Mouse (Mus musculus): ENCODE measurements around the gene Cblc. TPM values are rescaled to one million over a fixed set of nuclear protein-coding genes. Genes with fewer than 3 reads are reported as not detected.
A peak's percentile ranks its signal among the peaks of the same experiment; 100 is the strongest.

The Cblc gene
- polyA plus RNA-seq, 2 experiments = 5.9 to 8.6 TPM

DNA sequence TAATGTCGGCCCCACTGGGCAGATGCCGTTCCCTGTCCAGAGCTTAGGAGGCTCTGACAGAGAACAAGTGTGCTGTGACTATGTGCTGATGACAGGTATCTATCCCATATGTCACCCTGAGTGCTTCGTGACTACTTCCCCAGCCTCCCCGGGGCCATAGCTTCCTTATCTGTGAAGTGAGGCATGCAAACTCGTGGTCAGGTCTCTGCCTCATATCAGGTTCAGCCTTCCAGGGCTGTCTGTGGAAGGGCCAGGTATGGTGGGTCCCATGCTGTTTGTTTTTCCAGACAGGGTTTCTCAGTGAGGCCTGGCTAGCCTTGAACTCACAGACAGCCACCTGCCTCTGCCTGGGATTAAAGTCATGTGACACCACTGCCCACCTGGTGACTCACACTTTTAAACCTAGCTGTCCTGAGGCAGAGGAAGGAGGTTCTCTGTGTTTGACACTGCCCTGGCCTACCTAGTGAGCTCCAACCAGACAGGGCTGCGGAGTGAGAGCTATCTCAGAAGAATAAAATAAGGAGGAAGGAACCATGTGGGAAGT, 17.0 kb upstream of the Cblc start:
- Histone ChIP-seq H3K4me2 (replicated peaks; ENCODE audit: low read depth, low read length, severe bottlenecking) (no peak overlapping the region), H3K4me3 (replicated peaks; ENCODE audit: low read length) (no peak overlapping the region), H3K27me3 (ENCODE audit: control insufficient read depth, insufficient read depth, low read length) (peaks cover 38% of the 10 kb centered on the region), H3K4me1 (ENCODE audit: control insufficient read depth, insufficient read depth, low read length) (peaks cover 24% of the 10 kb centered on the region), H3K27ac (replicated peaks; ENCODE audit: low read depth, low read length) (no peak overlapping the region), H3K36me3 (ENCODE audit: control insufficient read depth, insufficient read depth, low read length) (no peaks in the 10 kb centered on the region), H3K9ac (ENCODE audit: low read depth, low read length, severe bottlenecking) (no peak overlapping the region), H3K9me3 (ENCODE audit: control insufficient read depth, low read length) (no peaks in the 10 kb centered on the region)
- no peak for ATAC-seq (ENCODE audit: low FRiP score, low read depth)
- 75% methylated on average over 6 of the region's 6 CpGs for WGBS
- no peak for TF ChIP-seq POLR2A (IDR thresholded peaks at IDR 0.05; ENCODE audit: borderline replicate concordance, extremely low read depth, insufficient read depth, insufficient read length)
- no peak for DNase-seq (ENCODE audit: low spot score)

DNA sequence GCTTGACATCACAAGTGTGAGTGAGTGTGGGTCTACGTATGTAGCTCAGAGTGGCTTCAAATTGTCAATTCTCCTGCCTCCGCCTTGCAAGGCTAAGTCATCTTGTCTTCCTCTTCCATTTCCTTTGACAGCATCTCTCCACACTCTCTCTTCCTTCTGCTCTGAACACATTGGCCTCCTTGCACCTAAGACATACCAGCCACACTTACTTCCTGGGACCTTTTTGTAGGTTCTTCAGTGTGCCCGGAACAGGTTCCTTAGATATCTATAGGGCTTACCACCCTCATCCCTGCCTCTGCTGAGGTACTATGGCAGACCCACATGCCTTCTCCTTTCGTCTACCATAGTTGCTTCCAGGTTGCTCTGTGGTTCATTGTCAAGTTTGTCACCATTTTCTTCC, 16.6 kb upstream of the Cblc start:
- Histone ChIP-seq H3K4me2 (replicated peaks; ENCODE audit: low read depth, low read length, severe bottlenecking) (no peak overlapping the region), H3K4me1 (ENCODE audit: control insufficient read depth, insufficient read depth, low read length) (peaks cover 24% of the 10 kb centered on the region), H3K27ac (replicated peaks; ENCODE audit: low read depth, low read length) (no peak overlapping the region), H3K9ac (ENCODE audit: low read depth, low read length, severe bottlenecking) (no peak overlapping the region), H3K4me3 (replicated peaks; ENCODE audit: low read length) (no peak overlapping the region), H3K36me3 (ENCODE audit: control insufficient read depth, insufficient read depth, low read length) (no peaks in the 10 kb centered on the region), H3K27me3 (ENCODE audit: control insufficient read depth, insufficient read depth, low read length) (peaks cover 43% of the 10 kb centered on the region), H3K9me3 (ENCODE audit: control insufficient read depth, low read length) (no peaks in the 10 kb centered on the region)
- ATAC-seq (ENCODE audit: low FRiP score, low read depth) = no peak
- 84% methylated on average over 4 of the region's 4 CpGs for WGBS
- TF ChIP-seq POLR2A (IDR thresholded peaks at IDR 0.05; ENCODE audit: borderline replicate concordance, extremely low read depth, insufficient read depth, insufficient read length) = no peak
- no peak for DNase-seq (ENCODE audit: low spot score)

DNA sequence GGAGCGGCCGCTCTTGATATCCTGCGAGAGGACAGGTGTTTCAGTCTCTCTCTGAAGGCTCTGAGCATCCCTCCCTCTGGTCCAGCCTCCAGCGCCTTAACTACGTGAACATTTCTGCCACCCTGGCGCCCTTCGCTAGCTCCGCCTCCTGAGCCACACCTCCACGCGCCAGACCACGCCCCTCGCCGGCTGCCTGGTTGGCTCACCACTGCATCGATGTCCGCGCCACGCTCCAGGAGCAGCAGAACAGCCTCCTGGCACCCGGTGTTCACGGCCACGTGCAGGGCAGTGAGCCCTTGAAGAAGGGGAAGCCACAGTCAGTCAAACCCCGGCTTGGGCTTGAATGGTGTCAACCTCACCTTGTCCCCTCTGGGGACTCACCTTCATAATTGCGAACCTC, 14.5 kb upstream of the Cblc start:
- DNase-seq (ENCODE audit: low spot score) = no peak
- Histone ChIP-seq H3K27ac (replicated peaks; ENCODE audit: low read depth, low read length) (no peak overlapping the region), H3K4me2 (replicated peaks; ENCODE audit: low read depth, low read length, severe bottlenecking) (peak overlapping the region; percentile 35), H3K27me3 (ENCODE audit: control insufficient read depth, insufficient read depth, low read length) (peaks cover 45% of the 10 kb centered on the region), H3K9me3 (ENCODE audit: control insufficient read depth, low read length) (no peaks in the 10 kb centered on the region), H3K36me3 (ENCODE audit: control insufficient read depth, insufficient read depth, low read length) (no peaks in the 10 kb centered on the region), H3K4me3 (replicated peaks; ENCODE audit: low read length) (peak overlapping the region; percentile 18), H3K9ac (ENCODE audit: low read depth, low read length, severe bottlenecking) (no peak overlapping the region), H3K4me1 (ENCODE audit: control insufficient read depth, insufficient read depth, low read length) (peaks cover 13% of the 10 kb centered on the region; the same call in 1 of the 2 replicates)
- 4% methylated on average over 22 of the region's 22 CpGs for whole genome bisulfite sequencing
- no peak for ATAC-seq (ENCODE audit: low FRiP score, low read depth)
- TF ChIP-seq POLR2A (IDR thresholded peaks at IDR 0.05; ENCODE audit: borderline replicate concordance, extremely low read depth, insufficient read depth, insufficient read length) = no peak

DNA sequence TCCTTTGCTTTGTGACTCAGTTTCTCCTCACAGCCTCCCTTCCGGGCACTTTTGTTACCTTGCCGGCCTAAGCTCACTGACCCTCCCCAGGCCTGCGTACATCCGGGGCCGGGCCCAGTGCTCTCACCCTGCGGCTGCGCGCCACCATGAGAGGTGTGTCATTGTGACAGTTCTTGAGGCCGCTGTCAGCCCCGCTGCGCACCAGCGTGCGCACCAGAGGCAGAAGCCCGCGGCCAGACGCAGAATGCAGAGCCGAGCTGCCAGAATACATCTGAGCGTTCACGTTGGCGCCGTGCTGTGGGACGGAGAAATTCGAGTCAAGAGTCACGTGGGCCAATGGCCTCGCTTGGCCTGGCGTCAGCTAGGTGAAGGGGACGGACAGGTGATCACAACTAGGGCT, 12.8 kb upstream of the Cblc start:
- peak; percentile 38 for ATAC-seq (ENCODE audit: low FRiP score, low read depth)
- DNase-seq (ENCODE audit: low spot score) = no peak
- Histone ChIP-seq H3K27ac (replicated peaks; ENCODE audit: low read depth, low read length) (no peak overlapping the region), H3K4me2 (replicated peaks; ENCODE audit: low read depth, low read length, severe bottlenecking) (peak overlapping the region; percentile 35), H3K27me3 (ENCODE audit: control insufficient read depth, insufficient read depth, low read length) (peaks cover 45% of the 10 kb centered on the region), H3K4me3 (replicated peaks; ENCODE audit: low read length) (peak overlapping the region; percentile 26), H3K9ac (ENCODE audit: low read depth, low read length, severe bottlenecking) (no peak overlapping the region), H3K36me3 (ENCODE audit: control insufficient read depth, insufficient read depth, low read length) (no peaks in the 10 kb centered on the region), H3K4me1 (ENCODE audit: control insufficient read depth, insufficient read depth, low read length) (peaks cover 8% of the 10 kb centered on the region; the same call in 1 of the 2 replicates), H3K9me3 (ENCODE audit: control insufficient read depth, low read length) (no peaks in the 10 kb centered on the region)
- TF ChIP-seq POLR2A (IDR thresholded peaks at IDR 0.05; ENCODE audit: borderline replicate concordance, extremely low read depth, insufficient read depth, insufficient read length) = no peak
- 5% methylated on average over 27 of the region's 27 CpGs for WGBS

DNA sequence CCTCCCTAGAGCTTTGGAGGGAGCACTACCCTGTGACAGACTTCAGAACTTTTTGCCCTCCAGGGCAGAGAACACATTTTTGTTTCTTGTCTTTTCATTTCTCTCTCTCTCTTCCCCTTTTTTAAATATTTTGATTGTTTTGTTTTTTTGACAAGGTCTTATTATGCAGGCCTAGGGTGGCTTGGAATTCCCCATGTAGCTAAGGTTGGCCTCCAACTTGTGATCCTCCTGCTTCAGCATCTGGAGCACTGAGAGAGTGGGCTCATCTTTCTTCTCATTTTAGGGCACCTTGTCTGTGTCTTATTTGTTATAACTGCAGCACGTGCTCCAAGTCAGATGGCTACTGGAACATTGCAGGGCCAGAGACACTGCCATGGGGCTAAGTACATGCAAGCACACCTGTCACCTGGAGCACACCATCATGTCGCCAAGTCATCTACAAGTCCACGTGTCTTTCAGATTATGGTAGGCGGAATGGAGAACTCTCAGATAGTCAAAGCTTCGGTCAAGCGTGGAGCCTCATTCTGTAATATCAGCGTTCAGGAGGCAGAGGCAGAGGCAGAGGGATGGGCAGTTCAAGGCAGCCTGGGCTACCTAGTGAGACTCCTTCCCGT, 9.9 kb upstream of the Cblc start:
- Histone ChIP-seq H3K9me3 (ENCODE audit: control insufficient read depth, low read length) (no peaks in the 10 kb centered on the region), H3K4me2 (replicated peaks; ENCODE audit: low read depth, low read length, severe bottlenecking) (no peak overlapping the region), H3K9ac (ENCODE audit: low read depth, low read length, severe bottlenecking) (no peak overlapping the region), H3K4me1 (ENCODE audit: control insufficient read depth, insufficient read depth, low read length) (peaks cover 8% of the 10 kb centered on the region; the same call in 1 of the 2 replicates), H3K27me3 (ENCODE audit: control insufficient read depth, insufficient read depth, low read length) (peaks cover 34% of the 10 kb centered on the region), H3K36me3 (ENCODE audit: control insufficient read depth, insufficient read depth, low read length) (no peaks in the 10 kb centered on the region), H3K4me3 (replicated peaks; ENCODE audit: low read length) (no peak overlapping the region), H3K27ac (replicated peaks; ENCODE audit: low read depth, low read length) (no peak overlapping the region)
- DNase-seq (ENCODE audit: low spot score) (no peak), ATAC-seq (ENCODE audit: low FRiP score, low read depth) (no peak)
- TF ChIP-seq POLR2A (IDR thresholded peaks at IDR 0.05; ENCODE audit: borderline replicate concordance, extremely low read depth, insufficient read depth, insufficient read length) = no peak
- WGBS = 82% methylated on average over 8 of the region's 8 CpGs

Data from limb, embryonic 14.5 days (tissue).